Mouse (Mus musculus): ENCODE data around the gene Hmga2.

GRCm38 (mm10) chr10:120375438-120375837, 100.8 kb downstream of the Hmga2 start:
- TF ChIP-seq GATA1 (IDR thresholded peaks at IDR 0.05; ENCODE audit: borderline replicate concordance, low read length) (no peak), FLI1 (IDR thresholded peaks at IDR 0.05; ENCODE audit: low read length) (no peak)
